Mouse (Mus musculus): ENCODE results near the gene Fgfr2.
A peak's percentile ranks its signal among the peaks of the same experiment; 100 is the strongest.

The Fgfr2 gene

DNA sequence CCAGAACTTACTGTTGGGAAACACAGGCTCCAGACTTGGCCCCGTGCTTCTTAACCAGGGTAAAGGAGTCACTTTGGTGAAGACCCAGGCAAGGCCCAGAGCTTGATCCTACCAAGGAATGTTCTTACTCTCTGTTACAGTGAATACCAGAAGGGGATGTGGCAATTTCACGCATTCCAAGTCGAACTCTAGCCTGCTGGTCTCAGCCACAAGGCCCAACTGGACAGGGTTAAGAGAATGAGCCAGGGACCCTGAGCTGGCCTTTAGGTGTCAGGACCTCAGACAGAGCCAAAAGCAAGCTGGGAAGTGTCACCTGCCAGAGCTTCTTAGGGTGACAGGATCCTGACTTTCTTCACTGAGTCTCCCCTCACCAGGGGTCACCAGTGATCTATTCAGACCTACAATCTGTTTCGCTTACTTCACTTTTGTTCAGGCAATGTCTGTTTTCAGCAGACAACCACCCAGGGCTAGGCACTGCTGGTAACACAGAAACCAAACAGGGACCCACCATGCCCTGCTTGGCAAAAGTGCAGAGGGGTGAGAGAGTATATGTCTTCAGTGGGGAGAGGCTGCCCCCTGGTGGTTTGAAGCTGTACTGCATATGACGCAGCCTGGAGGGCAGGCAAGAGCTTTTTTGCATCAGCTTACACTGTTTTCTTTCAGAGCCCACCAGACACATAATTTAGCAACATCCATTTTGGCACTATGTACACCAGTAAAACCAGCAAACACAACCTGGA, 1241.1 kb downstream of the Fgfr2 start:
- DNase-seq (ENCODE audit: low read depth, low spot score): peak; percentile 13

DNA sequence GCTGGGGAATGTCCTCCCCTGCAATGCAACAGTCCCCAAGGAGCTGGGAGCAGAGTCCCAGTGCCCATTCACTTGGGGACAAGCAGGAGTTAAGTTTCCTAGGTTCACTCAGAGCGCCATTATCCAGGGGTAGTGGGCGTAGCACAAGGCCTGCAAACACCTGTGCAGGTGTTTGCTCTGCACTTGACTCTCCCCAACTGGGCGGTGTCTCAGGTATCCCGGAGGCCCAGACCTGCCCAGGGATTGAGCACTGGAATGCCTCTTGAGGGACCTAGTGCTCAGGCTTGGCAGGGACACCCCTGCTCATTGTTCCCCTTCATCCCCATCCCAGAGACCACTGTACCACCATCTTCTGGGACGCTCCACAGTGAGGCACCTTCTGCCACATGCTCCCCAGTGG, 1243.0 kb downstream of the Fgfr2 start:
- DNase-seq (ENCODE audit: low read depth, low spot score): no peak

DNA sequence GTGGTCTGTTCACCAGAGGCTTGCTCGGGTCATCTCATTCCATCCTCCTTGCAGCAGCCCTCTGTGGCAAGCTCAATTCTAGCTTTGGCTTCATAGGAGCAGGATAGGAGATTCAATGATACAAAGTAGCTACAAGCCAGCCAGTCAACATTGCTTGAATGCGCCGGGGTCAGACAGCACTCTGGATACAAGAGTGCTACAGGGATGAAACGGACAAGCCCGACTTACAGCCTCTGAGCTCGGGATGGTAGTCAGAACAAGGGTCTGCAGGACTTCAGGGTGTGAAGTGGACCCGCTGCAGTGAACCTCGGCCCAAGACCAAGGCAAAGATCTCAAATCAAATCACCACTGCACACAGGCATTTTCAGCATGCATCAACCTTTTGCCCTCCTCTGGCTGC, 1244.3 kb downstream of the Fgfr2 start:
- DNase-seq (ENCODE audit: low read depth, low spot score): no peak

DNA sequence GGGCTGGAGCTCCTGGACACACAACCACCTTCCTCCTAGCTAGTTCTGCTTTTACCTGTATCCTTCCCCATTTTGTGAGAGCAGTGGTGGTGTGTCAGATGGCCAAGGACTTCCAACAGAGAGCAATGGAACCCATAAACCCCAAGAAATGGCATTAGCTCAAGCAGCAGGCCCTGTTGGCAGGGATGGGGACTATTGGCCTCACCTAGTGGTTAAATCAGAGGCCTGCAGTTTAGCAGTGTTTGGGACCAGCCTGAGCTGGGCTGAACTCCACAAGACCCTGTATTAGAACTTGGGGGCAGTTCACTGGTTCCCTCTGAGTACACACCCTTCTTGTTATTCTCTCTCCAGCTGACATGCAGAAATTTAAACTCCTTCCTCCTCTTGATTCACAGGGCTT, 1262.0 kb downstream of the Fgfr2 start:
- no peak for DNase-seq (ENCODE audit: low read depth, low spot score)

GRCm38 (mm10) chr7:131855641-131856040, 1267.5 kb downstream of the Fgfr2 start:
- DNase-seq (ENCODE audit: low read depth, low spot score): no peak

DNA sequence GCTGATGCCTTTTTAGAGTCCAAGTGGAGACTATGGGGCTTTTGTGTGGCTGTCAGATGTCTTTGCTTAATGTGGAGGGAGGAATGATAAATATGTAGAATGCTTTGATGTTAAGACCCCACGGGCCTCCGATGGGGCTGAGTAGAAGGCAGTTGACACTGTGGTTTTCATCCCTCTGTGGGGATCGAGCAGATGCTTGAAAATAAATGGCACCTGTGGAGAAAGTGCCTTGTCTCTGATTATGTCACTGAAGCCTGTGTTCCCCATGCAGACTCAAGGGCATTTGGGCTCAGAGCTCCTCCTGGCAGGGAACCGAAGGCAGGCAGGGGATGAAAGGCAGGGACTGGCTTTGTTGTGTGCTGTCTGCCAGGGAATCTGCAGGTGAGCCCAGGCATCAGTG, 1272.6 kb downstream of the Fgfr2 start:
- no peak for DNase-seq (ENCODE audit: low read depth, low spot score)

- DNase-seq (ENCODE audit: low read depth, low spot score): no peak
Measured at GRCm38 (mm10) chr7:131846066-131846905, 1276.9 kb downstream of the Fgfr2 start.

DNA sequence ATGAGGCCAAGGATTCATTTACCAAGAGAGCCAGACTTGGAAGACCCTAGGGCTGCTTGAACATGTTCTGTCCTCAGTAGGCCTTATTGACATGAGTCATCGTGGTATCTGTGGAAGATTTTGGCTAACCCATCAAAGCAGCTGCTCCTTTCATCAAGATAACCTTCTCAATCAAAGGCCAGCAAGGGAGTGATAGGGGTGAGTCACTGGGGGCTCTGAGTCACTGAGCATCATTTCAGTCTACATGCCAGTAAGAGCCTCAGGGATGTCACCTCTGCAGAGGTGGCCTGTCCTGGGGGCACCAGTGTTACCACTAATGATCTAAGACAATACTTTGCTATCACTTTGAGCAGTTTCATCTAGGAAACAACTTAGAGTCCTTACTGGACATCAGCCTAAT, 1292.9 kb downstream of the Fgfr2 start:
- no peak for DNase-seq (ENCODE audit: low read depth, low spot score)

DNA sequence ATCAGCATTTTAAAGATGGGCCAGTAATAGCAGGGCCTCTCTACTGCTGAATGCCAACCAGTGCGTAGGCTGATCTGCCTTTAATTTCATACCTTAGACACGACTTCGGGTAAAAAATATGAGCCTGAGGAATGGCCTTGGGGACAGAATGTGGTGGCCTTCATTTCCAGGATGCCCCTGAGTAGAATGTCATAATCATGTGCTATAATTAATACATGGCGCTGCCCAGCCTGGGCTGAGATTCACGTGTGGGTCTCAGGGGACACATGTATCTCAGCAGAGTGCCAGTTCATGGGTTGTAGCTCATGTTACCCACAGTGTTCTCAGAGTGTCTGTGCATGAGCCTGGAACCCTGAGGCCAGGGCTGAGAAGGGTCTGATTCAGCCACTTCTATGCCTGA, 1296.3 kb downstream of the Fgfr2 start:
- DNase-seq (ENCODE audit: low read depth, low spot score): no peak

- DNase-seq (ENCODE audit: low read depth, low spot score): no peak
Measured at GRCm38 (mm10) chr7:131817976-131818375, 1305.2 kb downstream of the Fgfr2 start.

DNA sequence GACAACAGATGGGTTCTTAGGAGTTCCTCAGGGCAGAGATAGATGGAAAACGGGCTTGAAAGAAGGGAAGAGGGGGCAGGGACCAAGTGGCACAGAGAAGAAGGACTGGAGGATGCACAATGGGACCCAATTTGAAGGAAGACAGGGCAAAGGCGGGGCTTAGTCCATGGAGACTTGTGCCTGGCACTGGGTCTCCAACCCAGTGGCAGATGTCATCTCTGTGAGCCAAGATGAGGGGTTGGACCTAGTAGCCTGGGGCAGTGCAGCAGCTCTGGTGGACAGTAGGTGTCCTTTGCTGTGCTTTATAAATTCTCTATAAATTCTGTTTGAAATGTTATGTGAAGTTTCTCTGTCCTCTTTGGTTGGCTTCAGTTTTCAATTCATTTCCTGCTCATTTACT, 1306.5 kb downstream of the Fgfr2 start:
- DNase-seq (ENCODE audit: low read depth, low spot score): no peak

DNA sequence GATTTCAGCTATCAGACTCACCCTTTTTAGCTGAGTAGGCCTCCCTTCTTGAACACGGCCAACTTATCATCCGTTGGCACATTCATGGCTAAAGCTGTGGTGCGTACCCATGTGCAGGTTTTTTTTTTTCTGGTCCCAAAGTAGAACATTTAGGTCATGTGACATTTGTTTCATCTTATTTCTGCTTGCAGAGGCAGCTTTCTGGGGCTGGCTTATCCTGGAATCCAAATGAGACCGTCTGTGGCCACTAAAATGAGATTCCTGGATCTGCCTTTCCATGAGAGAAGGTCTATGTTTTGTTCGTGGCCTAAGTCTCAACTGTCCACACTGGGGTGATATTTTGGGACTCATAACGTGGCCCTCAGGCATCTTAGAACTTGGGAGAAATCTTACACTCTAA, 1311.0 kb downstream of the Fgfr2 start:
- DNase-seq (ENCODE audit: low read depth, low spot score): no peak

DNA sequence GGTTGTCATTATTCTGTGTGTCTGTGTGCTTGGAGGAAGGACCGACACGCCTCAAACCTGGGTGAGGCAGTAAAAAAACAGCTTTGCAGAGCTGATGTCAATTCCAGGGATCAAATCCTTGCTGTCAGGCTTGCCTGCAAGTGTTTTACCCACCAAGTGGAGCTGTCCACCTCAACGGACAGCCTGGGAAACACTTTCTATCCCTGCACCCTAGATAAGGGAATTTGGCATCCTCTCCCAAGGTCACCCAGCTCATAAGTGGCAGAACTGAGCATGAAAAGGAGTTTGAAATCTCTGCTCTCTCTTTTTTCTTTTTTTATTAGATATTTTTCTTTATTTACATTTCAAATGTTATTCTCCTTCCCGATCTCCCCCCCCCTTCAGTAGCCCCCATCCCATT, 1312.2 kb downstream of the Fgfr2 start:
- no peak for DNase-seq (ENCODE audit: low read depth, low spot score)

- no peak for DNase-seq (ENCODE audit: low read depth, low spot score)
Measured at GRCm38 (mm10) chr7:131809584-131810181, 1313.5 kb downstream of the Fgfr2 start.

GRCm38 (mm10) chr7:131807257-131807656, 1315.9 kb downstream of the Fgfr2 start:
- no peak for DNase-seq (ENCODE audit: low read depth, low spot score)

GRCm38 (mm10) chr7:131805525-131806202, 1317.5 kb downstream of the Fgfr2 start:
- DNase-seq (ENCODE audit: low read depth, low spot score): no peak

- DNase-seq (ENCODE audit: low read depth, low spot score): no peak
Measured at GRCm38 (mm10) chr7:131800416-131801045, 1322.6 kb downstream of the Fgfr2 start.

DNA sequence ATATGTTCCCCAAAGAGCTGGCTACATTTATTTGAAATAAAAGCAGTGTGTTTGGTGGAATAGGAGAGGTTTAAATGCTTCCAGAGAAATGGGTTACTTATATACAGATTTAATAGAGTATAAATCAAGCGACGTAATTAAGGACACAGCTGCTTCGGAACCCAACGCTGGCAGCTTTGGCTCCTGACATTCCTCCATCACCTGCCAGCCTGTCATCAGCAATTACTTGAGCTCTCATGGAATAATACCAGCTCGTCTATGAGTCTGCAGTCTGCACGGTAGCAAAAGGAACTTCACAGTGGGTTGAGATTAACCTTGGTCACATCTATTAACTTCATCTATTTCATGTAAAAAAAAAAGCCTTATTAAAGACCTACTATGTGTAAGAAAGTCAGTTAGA, 1326.0 kb downstream of the Fgfr2 start:
- no peak for DNase-seq (ENCODE audit: low read depth, low spot score)

DNA sequence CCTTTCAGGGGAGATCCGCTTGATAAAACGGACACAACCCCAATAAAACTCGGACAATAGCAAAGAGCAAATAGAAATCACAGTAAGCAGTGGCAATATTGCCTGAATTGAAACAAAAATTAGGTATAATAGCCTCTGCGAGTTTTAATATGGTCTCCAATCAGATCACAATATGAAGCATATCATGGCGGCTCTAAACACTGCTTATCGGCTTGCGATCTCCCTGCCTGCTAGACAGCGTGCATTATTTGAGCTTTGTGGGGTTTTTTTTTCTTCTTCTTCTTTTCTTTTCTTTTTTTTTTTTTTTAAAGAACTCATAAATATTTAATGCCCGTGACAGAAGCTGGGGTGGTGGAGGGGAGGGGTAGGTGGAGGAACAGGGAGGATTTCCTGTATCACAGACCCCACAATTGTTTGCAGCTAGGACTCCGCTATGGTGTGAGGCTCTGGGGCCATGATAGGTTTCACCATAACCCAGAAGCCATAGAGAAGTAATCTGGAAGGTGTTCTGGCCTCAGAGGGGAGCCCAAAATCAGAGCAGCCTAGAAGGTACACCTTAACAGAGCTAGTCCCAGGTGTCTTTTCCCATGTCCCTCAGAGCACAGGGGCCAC, 1334.4 kb downstream of the Fgfr2 start:
- no peak for DNase-seq (ENCODE audit: low read depth, low spot score)

- no peak for DNase-seq (ENCODE audit: low read depth, low spot score)
Measured at GRCm38 (mm10) chr7:131785721-131786120, 1337.4 kb downstream of the Fgfr2 start.
